Mouse (Mus musculus): ENCODE data around the gene Ssbp3. TPM values are rescaled to one million over a fixed set of nuclear protein-coding genes. Genes with fewer than 3 reads are reported as not detected.

Ssbp3 gene
- total RNA-seq, 1 experiment: 42.6 TPM

GRCm38 (mm10) chr4:107098791-107099525 lies 188.5 kb downstream of the Ssbp3 start:
- no peaks in the 10 kb centered on the region for H3K9me3 ChIP-seq (ENCODE audit: control insufficient read depth, insufficient read depth, low read depth, low read length)
- no peak overlapping the region for H3K27ac ChIP-seq (ENCODE audit: insufficient read depth, low read depth, low read length, poor library complexity, severe bottlenecking)
- in situ Hi-C loops (cut with MboI; ENCODE audit: low sequenced_read_pairs in 2 of 2, unreplicated experiment in 2 of 2): no loop called here
- TF ChIP-seq ZNF384 (IDR thresholded peaks at IDR 0.05; ENCODE audit: low read depth, low read length): no peak
- no peak for TF ChIP-seq MAFK (IDR thresholded peaks at IDR 0.05; ENCODE audit: insufficient read depth, low read depth, low read length)
- TF ChIP-seq CHD2 (IDR thresholded peaks at IDR 0.05; ENCODE audit: low read depth, low read length): no peak
- TF ChIP-seq ZC3H11A (IDR thresholded peaks at IDR 0.05; ENCODE audit: borderline replicate concordance, low read depth, low read length): no peak
- TF ChIP-seq HCFC1 (IDR thresholded peaks at IDR 0.05; ENCODE audit: borderline replicate concordance, insufficient read depth, low read length): no peak
- peaks cover 1 to 14% of the 10 kb centered on the region in 2 experiments; a peak in 3 of 4 replicates for H3K4me1 ChIP-seq (ENCODE audit: control insufficient read depth in 2 of 2, insufficient read depth in 2 of 2, low read length in 2 of 2, poor library complexity in 1 of 2)
- H3K4me3 ChIP-seq (ENCODE audit: insufficient read depth in 1 of 2, low read depth in 1 of 2, low read length in 2 of 2, poor library complexity in 1 of 2, severe bottlenecking in 1 of 2): no peak overlapping the region
- no peaks in the 10 kb centered on the region for H3K36me3 ChIP-seq (ENCODE audit: control insufficient read depth, insufficient read depth, low read length, poor library complexity, severe bottlenecking)
- no peak overlapping the region for H3K9ac ChIP-seq (ENCODE audit: insufficient read depth, low read depth, low read length, poor library complexity, severe bottlenecking)
- DNase-seq (ENCODE audit: low read depth, low spot score): no peak

Other genes starting within 250 kb of the Ssbp3 start
- gene Ttc4, start 231.8 kb upstream of the Ssbp3 start, total RNA-seq (2012; rRNA removed): 47.1 and 48.8 TPM in 2 replicates
- 0.45 and 0.63 TPM in 2 replicates for gene Mroh7, start 179.8 kb upstream of the Ssbp3 start, total RNA-seq (2012; rRNA removed)
- gene Fam151a, start 176.8 kb upstream of the Ssbp3 start, total RNA-seq (2012; rRNA removed): 1.4 and 2.2 TPM in 2 replicates
- 2.1 and 2.5 TPM in 2 replicates for gene Acot11, start 105.7 kb upstream of the Ssbp3 start, total RNA-seq (2012; rRNA removed)
- 59.2 and 60.1 TPM in 2 replicates for gene Mrpl37, start 156.2 kb downstream of the Ssbp3 start, total RNA-seq (2012; rRNA removed)
- gene Cyb5rl, start 156.3 kb downstream of the Ssbp3 start, total RNA-seq (2012; rRNA removed): 8.8 and 9.3 TPM in 2 replicates
- gene Cdcp2, start 186.2 kb downstream of the Ssbp3 start, total RNA-seq (2012; rRNA removed): 0.09 and 0.32 TPM in 2 replicates

All from ES-E14 (cell line).